Mouse (Mus musculus) right cerebral cortex, postnatal 4 days (tissue): Measurements from ENCODE around the gene Sox5.

Source experiments
- DNase-seq: peaks from one replicate; pipeline ENCODE4 v3.0.0-alpha.2; 2022

Gene Sox5

GRCm38 (mm10) chr6:144074826-144075225 lies 707.0 kb downstream of the Sox5 start:
- DNase-seq, result no peak

GRCm38 (mm10) chr6:144070461-144070860 lies 711.3 kb downstream of the Sox5 start:
- no peak for DNase-seq

GRCm38 (mm10) chr6:144067491-144067890 lies 714.3 kb downstream of the Sox5 start:
- no peak for DNase-seq

GRCm38 (mm10) chr6:144062428-144062827 lies 719.3 kb downstream of the Sox5 start:
- no peak for DNase-seq

GRCm38 (mm10) chr6:144061814-144062213 lies 720.0 kb downstream of the Sox5 start:
- no peak for DNase-seq

GRCm38 (mm10) chr6:144057098-144057632 lies 724.6 kb downstream of the Sox5 start:
- DNase-seq, result no peak

GRCm38 (mm10) chr6:144056252-144057097 lies 725.3 kb downstream of the Sox5 start:
- peak; percentile 50 for DNase-seq

GRCm38 (mm10) chr6:144052487-144052886 lies 729.3 kb downstream of the Sox5 start:
- no peak for DNase-seq

GRCm38 (mm10) chr6:144051316-144051715 lies 730.5 kb downstream of the Sox5 start:
- DNase-seq, result no peak

- no peak for DNase-seq
Measured at GRCm38 (mm10) chr6:144048201-144048924, 733.4 kb downstream of the Sox5 start.

GRCm38 (mm10) chr6:144045503-144045902 lies 736.3 kb downstream of the Sox5 start:
- peak; percentile 15 for DNase-seq

GRCm38 (mm10) chr6:144044381-144044780 lies 737.4 kb downstream of the Sox5 start:
- no peak for DNase-seq

GRCm38 (mm10) chr6:144042936-144043335 lies 738.8 kb downstream of the Sox5 start:
- no peak for DNase-seq

GRCm38 (mm10) chr6:144041941-144042340 lies 739.8 kb downstream of the Sox5 start:
- no peak for DNase-seq

- no peak for DNase-seq
Measured at GRCm38 (mm10) chr6:144041188-144041587, 740.6 kb downstream of the Sox5 start.

GRCm38 (mm10) chr6:144040349-144040748 lies 741.4 kb downstream of the Sox5 start:
- DNase-seq, result no peak

- no peak for DNase-seq
Measured at GRCm38 (mm10) chr6:144039221-144039620, 742.6 kb downstream of the Sox5 start.

GRCm38 (mm10) chr6:144033191-144033590 lies 748.6 kb downstream of the Sox5 start:
- DNase-seq, result no peak

- no peak for DNase-seq
Measured at GRCm38 (mm10) chr6:144016929-144017328, 764.8 kb downstream of the Sox5 start.

- DNase-seq, result no peak
Measured at GRCm38 (mm10) chr6:144011880-144012524, 769.8 kb downstream of the Sox5 start.

GRCm38 (mm10) chr6:144010995-144011394 lies 770.8 kb downstream of the Sox5 start:
- DNase-seq, result no peak

GRCm38 (mm10) chr6:144010285-144010684 lies 771.5 kb downstream of the Sox5 start:
- no peak for DNase-seq

GRCm38 (mm10) chr6:144005132-144005531 lies 776.6 kb downstream of the Sox5 start:
- DNase-seq, result no peak
